8 mouse cellular contexts compared by ENCODE assay signal in genomic region chr9:124423552-124424291, GRCm38 (mm10). TPM values are rescaled to one million over a fixed set of nuclear protein-coding genes. Genes with fewer than 3 reads are reported as not detected.
DNase-seq lines count a peak whose midpoint lies in the region; ATAC-seq and TF ChIP-seq lines count a peak whose summit lies in the region.

No protein-coding gene starts in this region.

- H3K9me3 ChIP-seq in forebrain, embryonic 11.5 days (ENCODE audit: control insufficient read depth, low read length): no peaks in the 10 kb centered on the region
- no peaks in the 10 kb centered on the region for H3K9me3 ChIP-seq in heart, embryonic 16.5 days (replicated peaks; ENCODE audit: control insufficient read depth, low read length)
- no peaks in the 10 kb centered on the region for H3K9me3 ChIP-seq in liver, embryonic 15.5 days (replicated peaks)
- H3K9me3 ChIP-seq in neural tube, embryonic 13.5 days: no peaks in the 10 kb centered on the region

- H3K36me3 ChIP-seq in forebrain, embryonic 11.5 days (ENCODE audit: control insufficient read depth, insufficient read depth, low read length): no peaks in the 10 kb centered on the region
- no peaks in the 10 kb centered on the region for H3K36me3 ChIP-seq in heart, embryonic 16.5 days (ENCODE audit: control insufficient read depth, insufficient read depth)
- H3K36me3 ChIP-seq in liver, embryonic 15.5 days (replicated peaks): no peaks in the 10 kb centered on the region
- H3K36me3 ChIP-seq in neural tube, embryonic 13.5 days: no peaks in the 10 kb centered on the region
- no peaks in the 10 kb centered on the region for H3K36me3 ChIP-seq in testis, adult 2 months (ENCODE audit: control insufficient read depth, insufficient read depth, low read length)

- H3K9ac ChIP-seq in forebrain, embryonic 11.5 days (ENCODE audit: low read length): peak overlapping the region; percentile 75
- H3K9ac ChIP-seq in heart, embryonic 16.5 days (ENCODE audit: low read length): peak overlapping the region; percentile 96
- peak overlapping the region; percentile 61 for H3K9ac ChIP-seq in liver, embryonic 15.5 days
- H3K9ac ChIP-seq in neural tube, embryonic 13.5 days: peak overlapping the region; percentile 85

- no peak for TF ChIP-seq CTCF in testis, adult 2 months (IDR thresholded peaks at IDR 0.05; ENCODE audit: control insufficient read depth, insufficient read depth, insufficient replicate concordance, low read depth, low read length)

- DNase-seq in CD8-positive naive resting alpha-beta T cell, adult 2 months (ENCODE audit: low read depth in 2 of 2, low spot score in 2 of 2): peak; percentile 94 to 95
- DNase-seq in c-Kit-negative CD71-positive TER-119-positive erythroid progenitor cells, embryonic 14.5 days (ENCODE audit: low read depth, low spot score): peak; percentile 68
- DNase-seq in forebrain, embryonic 11.5 days (ENCODE audit: low spot score): peak; percentile 96
- DNase-seq in kidney, postnatal 36 days: peak; percentile 99

- WGBS in forebrain, embryonic 11.5 days: under 1% methylated on average over 74 of the region's 74 CpGs
- WGBS in heart, embryonic 16.5 days: under 1% methylated on average over 74 of the region's 74 CpGs
- under 1% methylated on average over 74 of the region's 74 CpGs for WGBS in liver, embryonic 15.5 days (ENCODE audit: insufficient replicate concordance)
- WGBS in neural tube, embryonic 13.5 days: under 1% methylated on average over 74 of the region's 74 CpGs

- H3K4me1 ChIP-seq in forebrain, embryonic 11.5 days (replicated peaks; ENCODE audit: control insufficient read depth, insufficient read depth, low read length): no peaks in the 10 kb centered on the region
- H3K4me1 ChIP-seq in heart, embryonic 16.5 days (ENCODE audit: control insufficient read depth, insufficient read depth, low read length): no peaks in the 10 kb centered on the region
- peaks cover 33% of the 10 kb centered on the region for H3K4me1 ChIP-seq in liver, embryonic 15.5 days (replicated peaks)
- peaks cover 5% of the 10 kb centered on the region; the same call in 1 of the 2 replicates for H3K4me1 ChIP-seq in neural tube, embryonic 13.5 days (replicated peaks)
- H3K4me1 ChIP-seq in testis, adult 2 months (ENCODE audit: control insufficient read depth, insufficient read depth, low read length): no peaks in the 10 kb centered on the region

- TF ChIP-seq POLR2A in testis, adult 2 months (IDR thresholded peaks at IDR 0.05; ENCODE audit: control insufficient read depth, low read depth, low read length): no peak

- peak overlapping the region; percentile 65 for H3K4me3 ChIP-seq in forebrain, embryonic 11.5 days (ENCODE audit: low read depth, low read length)
- peak overlapping the region; percentile 71 for H3K4me3 ChIP-seq in heart, embryonic 16.5 days (ENCODE audit: low read length)
- peak overlapping the region; percentile 76 for H3K4me3 ChIP-seq in liver, embryonic 15.5 days (replicated peaks)
- peak overlapping the region; percentile 71 for H3K4me3 ChIP-seq in neural tube, embryonic 13.5 days
- peak overlapping the region; percentile 91 for H3K4me3 ChIP-seq in testis, adult 2 months (ENCODE audit: control insufficient read depth, low read depth, low read length)

- peak; percentile 78 for ATAC-seq in forebrain, embryonic 11.5 days (replicated peaks; ENCODE audit: low FRiP score)
- ATAC-seq in heart, embryonic 16.5 days (replicated peaks; ENCODE audit: extremely low read depth, insufficient read depth, low FRiP score): peak; percentile 70
- peak; percentile 76 for ATAC-seq in liver, embryonic 15.5 days (ENCODE audit: insufficient read depth)
- peak; percentile 80 for ATAC-seq in neural tube, embryonic 13.5 days (ENCODE audit: low read depth)

- peak overlapping the region; percentile 96 for H3K27ac ChIP-seq in forebrain, embryonic 11.5 days (ENCODE audit: low read depth, low read length)
- H3K27ac ChIP-seq in heart, embryonic 16.5 days (ENCODE audit: low read length): peak overlapping the region; percentile 100
- peak overlapping the region; percentile 95 for H3K27ac ChIP-seq in liver, embryonic 15.5 days (replicated peaks)
- H3K27ac ChIP-seq in neural tube, embryonic 13.5 days (replicated peaks): peak overlapping the region; percentile 99
- peak overlapping the region; percentile 96 for H3K27ac ChIP-seq in testis, adult 2 months (ENCODE audit: control insufficient read depth, insufficient read depth, low read depth, low read length)

- H3K27me3 ChIP-seq in forebrain, embryonic 11.5 days (ENCODE audit: control insufficient read depth, insufficient read depth, low read length): no peaks in the 10 kb centered on the region
- no peaks in the 10 kb centered on the region for H3K27me3 ChIP-seq in heart, embryonic 16.5 days (ENCODE audit: control insufficient read depth, insufficient read depth, low read length)
- peaks cover 5% of the 10 kb centered on the region; the same call in 1 of the 2 replicates for H3K27me3 ChIP-seq in liver, embryonic 15.5 days
- H3K27me3 ChIP-seq in neural tube, embryonic 13.5 days: peaks cover 3% of the 10 kb centered on the region
- no peaks in the 10 kb centered on the region for H3K27me3 ChIP-seq in testis, adult 2 months (ENCODE audit: control insufficient read depth, insufficient read depth, low read length)

- H3K4me2 ChIP-seq in forebrain, embryonic 11.5 days (ENCODE audit: low read depth, low read length, severe bottlenecking): peak overlapping the region; percentile 66
- H3K4me2 ChIP-seq in heart, embryonic 16.5 days (ENCODE audit: low read depth, low read length): peak overlapping the region; percentile 74
- H3K4me2 ChIP-seq in liver, embryonic 15.5 days: peak overlapping the region; percentile 94
- H3K4me2 ChIP-seq in neural tube, embryonic 13.5 days: peak overlapping the region; percentile 65

RNA-seq across cellular contexts. Expression of gene Ppp2r3d, which starts 53.0 kb away (rescaled TPM):
- 163 TPM in 2 replicates for polyA plus RNA-seq in forebrain, embryonic 11.5 days (2014; fragmentation: Nextera tagmentation; extraction: Ambion mirVana)
- 143 TPM in 2 replicates for polyA plus RNA-seq in heart, embryonic 16.5 days (2015; fragmentation: Nextera tagmentation; extraction: Ambion mirVana)
- 29.2 and 30.7 TPM in 2 replicates for polyA plus RNA-seq in liver, embryonic 15.5 days (2015; fragmentation: Nextera tagmentation; extraction: Ambion mirVana)
- polyA plus RNA-seq in neural tube, embryonic 13.5 days (2015; fragmentation: Nextera tagmentation; extraction: Ambion mirVana): 156 and 164 TPM in 2 replicates
- 117 TPM in 2 replicates for polyA plus RNA-seq in testis, adult 2 months (2012; rRNA removed)

Comparison
In these comparisons a context has a peak if more than half of its experiments do, and no peak if none do; other contexts are left out.
1. Peak in every context shown above with its lines: DNase-seq, ATAC-seq, H3K4me3 ChIP-seq and H3K27ac ChIP-seq.